Mouse (Mus musculus): Measurements from ENCODE around the gene 4930432K21Rik. TPM values are rescaled to one million over a fixed set of nuclear protein-coding genes. Genes with fewer than 3 reads are reported as not detected.

4930432K21Rik gene
- polyA plus RNA-seq, 1 experiment = 1.4 TPM

GRCm38 (mm10) chr8:84183261-84184084, 35.6 kb downstream of the 4930432K21Rik start:
- no peak for DNase-seq (ENCODE audit: low read depth in 1 of 2, low spot score in 2 of 2)
- peaks cover 3% of the 10 kb centered on the region for H3K4me1 ChIP-seq (ENCODE audit: control insufficient read depth, insufficient read depth, insufficient read length)
- TF ChIP-seq POLR2A (IDR thresholded peaks at IDR 0.05; ENCODE audit: low read depth, low read length) (no peak), CTCF (IDR thresholded peaks at IDR 0.05; ENCODE audit: extremely low read depth, insufficient read depth, insufficient read length, insufficient replicate concordance) (no peak)
- 1% methylated on average over 84 of the region's 87 CpGs for WGBS
- peaks cover 3% of the 10 kb centered on the region; the same call in 1 of the 2 replicates for H3K27me3 ChIP-seq (ENCODE audit: control insufficient read depth, insufficient read depth, low read length)
- peak overlapping the region; percentile 55 for H3K4me3 ChIP-seq (ENCODE audit: extremely low read depth, insufficient read depth, insufficient read length)
- H3K27ac ChIP-seq (ENCODE audit: insufficient read depth, low read length) = no peak overlapping the region
- no peaks in the 10 kb centered on the region for H3K36me3 ChIP-seq (ENCODE audit: control insufficient read depth, insufficient read depth, low read length)

- 25% methylated on average over 21 of the region's 21 CpGs for WGBS
- no peak for TF ChIP-seq CTCF (IDR thresholded peaks at IDR 0.05; ENCODE audit: extremely low read depth, insufficient read depth, insufficient read length, insufficient replicate concordance)
- H3K27ac ChIP-seq (ENCODE audit: insufficient read depth, low read length) = no peak overlapping the region
- no peaks in the 10 kb centered on the region for H3K36me3 ChIP-seq (ENCODE audit: control insufficient read depth, insufficient read depth, low read length)
- peaks cover 3% of the 10 kb centered on the region; the same call in 1 of the 2 replicates for H3K27me3 ChIP-seq (ENCODE audit: control insufficient read depth, insufficient read depth, low read length)
- no peak for DNase-seq (ENCODE audit: low read depth in 1 of 2, low spot score in 2 of 2)
- H3K4me1 ChIP-seq (ENCODE audit: control insufficient read depth, insufficient read depth, insufficient read length) = peaks cover 3% of the 10 kb centered on the region
- H3K4me3 ChIP-seq (ENCODE audit: extremely low read depth, insufficient read depth, insufficient read length) = peak overlapping the region; percentile 55
Measured at GRCm38 (mm10) chr8:84184085-84185043, 36.5 kb downstream of the 4930432K21Rik start.

- WGBS = 97% methylated on average over 7 of the region's 7 CpGs
- Histone ChIP-seq H3K27me3 (ENCODE audit: control insufficient read depth, insufficient read depth, low read length) (peaks cover 3% of the 10 kb centered on the region; the same call in 1 of the 2 replicates), H3K4me1 (ENCODE audit: control insufficient read depth, insufficient read depth, insufficient read length) (peaks cover 3% of the 10 kb centered on the region), H3K27ac (ENCODE audit: insufficient read depth, low read length) (no peak within 1 kb of the TSS), H3K4me3 (ENCODE audit: extremely low read depth, insufficient read depth, insufficient read length) (peak within 1 kb of the TSS; percentile 55; the same call in 1 of the 2 replicates), H3K36me3 (ENCODE audit: control insufficient read depth, insufficient read depth, low read length) (no peaks in the 10 kb centered on the region)
- no peak for DNase-seq (ENCODE audit: low read depth in 1 of 2, low spot score in 2 of 2)
- TF ChIP-seq POLR2A (IDR thresholded peaks at IDR 0.05; ENCODE audit: low read depth, low read length) = no peak
- no peak for TF ChIP-seq CTCF (IDR thresholded peaks at IDR 0.05; ENCODE audit: extremely low read depth, insufficient read depth, insufficient read length, insufficient replicate concordance)
Measured at GRCm38 (mm10) chr8:84185117-84185516, 37.3 kb downstream of the 4930432K21Rik start, which contains the start of gene Nanos3. Gene Nanos3 (minus strand): TSS chr8:84185217.

- H3K4me1 ChIP-seq (ENCODE audit: control insufficient read depth, insufficient read depth, insufficient read length) = peaks cover 3% of the 10 kb centered on the region
- peak; percentile 69 to 74 for DNase-seq (ENCODE audit: low read depth in 1 of 2, low spot score in 2 of 2)
- 0% methylated on average over 12 of the region's 12 CpGs for WGBS
- TF ChIP-seq POLR2A (IDR thresholded peaks at IDR 0.05; ENCODE audit: low read depth, low read length) = no peak; the same call in 1 of the 2 replicates
- TF ChIP-seq CTCF (IDR thresholded peaks at IDR 0.05; ENCODE audit: extremely low read depth, insufficient read depth, insufficient read length, insufficient replicate concordance) = peak; percentile 98
- H3K27me3 ChIP-seq (ENCODE audit: control insufficient read depth, insufficient read depth, low read length) = peaks cover 3% of the 10 kb centered on the region; the same call in 1 of the 2 replicates
- peak overlapping the region; percentile 55 for H3K4me3 ChIP-seq (ENCODE audit: extremely low read depth, insufficient read depth, insufficient read length)
- H3K27ac ChIP-seq (ENCODE audit: insufficient read depth, low read length) = peak overlapping the region; percentile 52
- no peaks in the 10 kb centered on the region for H3K36me3 ChIP-seq (ENCODE audit: control insufficient read depth, insufficient read depth, low read length)
Measured at GRCm38 (mm10) chr8:84186547-84186946, 38.7 kb downstream of the 4930432K21Rik start.

GRCm38 (mm10) chr8:84187065-84187755, 39.4 kb downstream of the 4930432K21Rik start:
- H3K27ac ChIP-seq (ENCODE audit: insufficient read depth, low read length) = peak overlapping the region; percentile 52
- H3K4me3 ChIP-seq (ENCODE audit: extremely low read depth, insufficient read depth, insufficient read length) = peak overlapping the region; percentile 55
- peaks cover 3% of the 10 kb centered on the region for H3K4me1 ChIP-seq (ENCODE audit: control insufficient read depth, insufficient read depth, insufficient read length)
- DNase-seq (ENCODE audit: low read depth in 1 of 2, low spot score in 2 of 2) = peak; percentile 74 to 81
- no peaks in the 10 kb centered on the region for H3K36me3 ChIP-seq (ENCODE audit: control insufficient read depth, insufficient read depth, low read length)
- 3% methylated on average over 21 of the region's 21 CpGs for WGBS
- TF ChIP-seq CTCF (IDR thresholded peaks at IDR 0.05; ENCODE audit: extremely low read depth, insufficient read depth, insufficient read length, insufficient replicate concordance) (peak; percentile 83; the same call in 1 of the 2 replicates), POLR2A (IDR thresholded peaks at IDR 0.05; ENCODE audit: low read depth, low read length) (no peak; the same call in 1 of the 2 replicates)
- H3K27me3 ChIP-seq (ENCODE audit: control insufficient read depth, insufficient read depth, low read length) = peaks cover 3% of the 10 kb centered on the region; the same call in 1 of the 2 replicates

GRCm38 (mm10) chr8:84188671-84189070, 40.8 kb downstream of the 4930432K21Rik start:
- no peak for TF ChIP-seq CTCF (IDR thresholded peaks at IDR 0.05; ENCODE audit: extremely low read depth, insufficient read depth, insufficient read length, insufficient replicate concordance)
- no peak for TF ChIP-seq POLR2A (IDR thresholded peaks at IDR 0.05; ENCODE audit: low read depth, low read length)
- H3K4me3 ChIP-seq (ENCODE audit: extremely low read depth, insufficient read depth, insufficient read length) = no peak overlapping the region
- no peaks in the 10 kb centered on the region for H3K36me3 ChIP-seq (ENCODE audit: control insufficient read depth, insufficient read depth, low read length)
- peaks cover 8% of the 10 kb centered on the region for H3K4me1 ChIP-seq (ENCODE audit: control insufficient read depth, insufficient read depth, insufficient read length)
- H3K27ac ChIP-seq (ENCODE audit: insufficient read depth, low read length) = no peak overlapping the region
- 96% methylated on average over 10 of the region's 10 CpGs for WGBS
- H3K27me3 ChIP-seq (ENCODE audit: control insufficient read depth, insufficient read depth, low read length) = no peaks in the 10 kb centered on the region
- DNase-seq (ENCODE audit: low read depth in 1 of 2, low spot score in 2 of 2) = no peak
